Mouse (Mus musculus) kidney, embryonic 16.5 days (tissue): ENCODE measurements around the gene Hps4. TPM values are rescaled to one million over a fixed set of nuclear protein-coding genes. Genes with fewer than 3 reads are reported as not detected.

Source experiments
- ATAC-seq: fragments of 200-750 bp; cut with Nextera tagmentation; 2 replicates; pipeline ENCODE4 v1.8.0; 2017; ENCODE audit warnings: moderate TSS enrichment; ENCODE audit not compliant: low FRiP score, low TSS enrichment
- H3K27ac ChIP-seq: fragments of 300-500 bp; sonication (generic); 2 replicates; pipeline ENCODE4 v1.5.1; 2014; ENCODE audit warnings: low read length
- H3K27me3 ChIP-seq: fragments of 300-500 bp; sonication (generic); 2 replicates; pipeline ENCODE4 v1.6.1; 2014; ENCODE audit warnings: low read length, control low read depth, mixed read lengths; ENCODE audit not compliant: insufficient read depth
- H3K36me3 ChIP-seq: fragments of 300-500 bp; sonication (generic); 2 replicates; pipeline ENCODE4 v1.6.1; 2014; ENCODE audit warnings: low read length, control low read depth, mixed read lengths; ENCODE audit not compliant: insufficient read depth
- H3K4me1 ChIP-seq: fragments of 300-500 bp; sonication (generic); 2 replicates; pipeline ENCODE4 v1.6.1; 2014; ENCODE audit warnings: low read length, control low read depth, mixed read lengths; ENCODE audit not compliant: insufficient read depth
- H3K4me2 ChIP-seq: fragments of 300-500 bp; sonication (generic); replicated peaks from 2 replicates; pipeline ENCODE4 v1.6.1; 2014; ENCODE audit warnings: low read depth, low read length
- H3K4me3 ChIP-seq: fragments of 300-500 bp; sonication (generic); 2 replicates; pipeline ENCODE4 v1.5.1; 2014; ENCODE audit warnings: mild to moderate bottlenecking, low read length
- H3K9ac ChIP-seq: fragments of 300-500 bp; sonication (generic); replicated peaks from 2 replicates; pipeline ENCODE4 v1.6.1; 2014; ENCODE audit warnings: low read length
- H3K9me3 ChIP-seq: fragments of 300-500 bp; sonication (generic); 2 replicates; pipeline ENCODE4 v1.6.1; 2016; ENCODE audit warnings: low read length, control low read depth
- WGBS: fragments of 180-500 bp; shearing (Covaris S2); extraction: QIAGEN DNeasy Blood & Tissue Kit; methylation state at CpG from one replicate; pipeline ENCODE4 v1.1.7; 2014; 5-methylcytosine and 5-hydroxymethylcytosine counted together
- polyA plus RNA-seq: library from polyadenylated mRNA; unstranded; fragments of >200 nt; fragmentation: Nextera tagmentation; extraction: Ambion mirVana; gene quantifications from 2 replicates; pipeline ENCODE4 v1.2.1, GENCODE M21; 2015

The Hps4 gene
- polyA plus RNA-seq, 1 experiment from 2014 or later, result 36.8 TPM

DNA sequence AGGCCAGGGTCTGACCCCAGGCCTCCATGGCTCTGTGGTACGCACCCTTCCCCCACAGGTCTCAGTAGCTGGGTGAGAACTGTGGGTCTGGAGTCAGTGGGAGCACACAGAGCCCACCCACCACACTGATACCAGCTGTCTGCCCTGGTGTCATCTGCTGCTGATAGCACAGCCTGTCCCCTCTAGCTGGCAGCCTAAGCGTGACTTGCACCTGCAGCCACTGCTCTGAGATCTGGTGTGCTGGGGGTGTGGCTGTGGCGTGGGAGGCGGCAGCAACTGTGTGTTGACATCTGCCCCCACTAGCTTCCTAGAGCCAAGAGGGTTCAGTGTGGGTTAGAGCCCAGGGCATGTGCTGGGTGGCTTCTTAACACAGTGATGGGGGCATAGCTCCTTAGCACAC, 33.2 kb downstream of the Hps4 start:
- H3K9me3 ChIP-seq, result no peaks in the 10 kb centered on the region
- H3K36me3 ChIP-seq, result peaks cover 14% of the 10 kb centered on the region; the same call in 1 of the 2 replicates
- no peaks in the 10 kb centered on the region for H3K27me3 ChIP-seq
- no peak for ATAC-seq
- 77% methylated on average over 4 of the region's 4 CpGs for WGBS
- H3K27ac ChIP-seq, result no peak overlapping the region
- no peak overlapping the region for H3K4me2 ChIP-seq
- no peak overlapping the region for H3K4me3 ChIP-seq
- no peaks in the 10 kb centered on the region for H3K4me1 ChIP-seq
- no peak overlapping the region for H3K9ac ChIP-seq

DNA sequence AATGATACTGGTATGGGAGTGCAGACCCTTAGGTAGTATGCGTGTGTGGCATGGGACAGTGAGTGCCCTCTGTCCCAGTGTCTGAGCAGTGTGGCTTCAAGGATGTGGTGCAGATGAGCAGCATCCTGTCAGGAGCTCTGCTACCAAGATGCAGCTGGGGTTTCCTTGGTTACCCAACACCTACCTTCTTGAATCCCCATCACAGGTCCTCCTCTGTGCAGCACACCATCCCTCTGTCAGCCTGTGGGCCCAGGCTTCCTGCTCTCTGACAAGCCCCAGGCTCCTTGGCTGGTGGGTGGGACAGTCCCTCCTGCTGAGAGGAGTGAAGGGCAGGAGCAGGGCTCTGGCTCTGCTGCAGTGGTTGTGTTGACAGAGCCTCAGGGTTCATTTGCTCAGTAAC, 34.5 kb downstream of the Hps4 start:
- H3K4me3 ChIP-seq, result no peak overlapping the region
- H3K9ac ChIP-seq, result no peak overlapping the region
- no peak overlapping the region for H3K27ac ChIP-seq
- H3K27me3 ChIP-seq, result no peaks in the 10 kb centered on the region
- ATAC-seq, result no peak
- no peaks in the 10 kb centered on the region for H3K9me3 ChIP-seq
- H3K4me2 ChIP-seq, result no peak overlapping the region
- no peaks in the 10 kb centered on the region for H3K4me1 ChIP-seq
- WGBS, result 89% methylated on average over 1 of the region's 1 CpGs
- H3K36me3 ChIP-seq, result peaks cover 12% of the 10 kb centered on the region; the same call in 1 of the 2 replicates

DNA sequence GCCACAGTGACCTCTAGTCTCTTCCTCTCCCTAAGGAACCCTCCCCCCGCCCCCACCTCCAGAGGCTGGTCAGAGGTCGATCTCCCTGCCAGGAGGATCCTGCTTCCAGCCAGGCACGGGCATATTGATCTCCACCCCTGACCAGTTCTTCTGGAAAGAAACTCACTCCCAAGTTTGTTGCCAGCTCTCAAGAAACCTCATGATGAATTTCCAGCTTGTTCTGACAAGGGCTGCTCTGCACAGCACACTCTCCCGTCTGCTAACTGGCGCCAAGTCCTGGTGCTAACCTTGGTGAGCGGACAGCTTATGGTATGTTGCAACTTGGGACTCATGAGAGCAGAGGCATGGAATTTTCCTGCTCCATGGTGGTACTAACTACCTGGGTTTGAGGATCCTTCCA, 35.8 kb downstream of the Hps4 start:
- Histone ChIP-seq H3K9me3 (no peaks in the 10 kb centered on the region), H3K27me3 (no peaks in the 10 kb centered on the region)
- ATAC-seq, result no peak

DNA sequence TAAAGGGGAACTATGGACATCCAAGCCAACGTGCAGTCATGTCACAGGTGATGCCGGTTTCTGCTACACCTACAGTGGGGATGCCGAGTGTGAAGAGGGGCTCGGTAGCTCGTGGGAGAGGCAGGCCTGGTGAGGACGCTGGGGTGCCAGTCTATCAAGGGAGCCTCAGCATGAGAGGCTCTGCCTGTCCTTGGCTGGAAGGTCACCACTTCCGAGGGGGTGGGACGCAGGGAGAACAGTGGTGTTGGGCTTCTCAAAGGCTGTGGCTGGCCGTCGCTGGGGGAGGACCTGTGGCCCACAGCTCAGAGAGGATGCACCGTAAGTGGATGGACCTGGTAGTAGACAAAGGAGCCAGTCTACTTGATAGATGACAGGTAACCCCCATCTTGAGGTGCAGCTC, 38.3 kb downstream of the Hps4 start:
- Histone ChIP-seq H3K9ac (no peak overlapping the region), H3K4me2 (no peak overlapping the region), H3K9me3 (no peaks in the 10 kb centered on the region), H3K4me3 (no peak overlapping the region), H3K4me1 (no peaks in the 10 kb centered on the region), H3K36me3 (peaks cover 3% of the 10 kb centered on the region; the same call in 1 of the 2 replicates), H3K27ac (no peak overlapping the region), H3K27me3 (no peaks in the 10 kb centered on the region)
- WGBS, result 81% methylated on average over 11 of the region's 11 CpGs
- ATAC-seq, result no peak

More for the DNA sequence above, 35.8 kb downstream of the Hps4 start:
- Histone ChIP-seq H3K4me3 (no peak overlapping the region), H3K9ac (no peak overlapping the region), H3K4me1 (no peaks in the 10 kb centered on the region), H3K27ac (no peak overlapping the region), H3K4me2 (no peak overlapping the region), H3K36me3 (peaks cover 12% of the 10 kb centered on the region; the same call in 1 of the 2 replicates)
- WGBS, result 72% methylated on average over 6 of the region's 6 CpGs

DNA sequence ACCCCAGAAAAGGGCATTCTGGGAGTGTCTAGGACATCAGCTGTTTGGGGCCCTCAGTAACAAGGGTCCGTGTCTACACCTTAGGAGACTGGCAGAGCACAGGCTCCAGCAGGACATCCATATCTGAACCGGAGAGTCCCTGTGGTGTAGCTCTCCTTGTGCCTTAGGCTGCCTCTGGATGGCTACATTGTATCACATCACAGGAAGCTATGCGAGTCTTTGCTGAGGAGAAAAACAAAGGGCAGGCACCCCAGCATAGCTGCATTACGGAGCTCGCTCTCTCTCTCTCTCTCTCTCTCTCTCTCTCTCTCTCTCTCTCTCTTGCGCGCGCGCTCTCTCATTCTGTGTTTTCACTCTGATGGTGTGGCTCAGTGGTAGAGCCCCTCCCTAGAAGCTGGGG, 39.2 kb downstream of the Hps4 start:
- Histone ChIP-seq H3K27ac (no peak overlapping the region), H3K9ac (no peak overlapping the region), H3K4me1 (no peaks in the 10 kb centered on the region), H3K27me3 (no peaks in the 10 kb centered on the region), H3K4me3 (no peak overlapping the region), H3K9me3 (no peaks in the 10 kb centered on the region), H3K36me3 (peaks cover 3% of the 10 kb centered on the region; the same call in 1 of the 2 replicates), H3K4me2 (no peak overlapping the region)
- no peak for ATAC-seq
- 68% methylated on average over 9 of the region's 9 CpGs for WGBS

DNA sequence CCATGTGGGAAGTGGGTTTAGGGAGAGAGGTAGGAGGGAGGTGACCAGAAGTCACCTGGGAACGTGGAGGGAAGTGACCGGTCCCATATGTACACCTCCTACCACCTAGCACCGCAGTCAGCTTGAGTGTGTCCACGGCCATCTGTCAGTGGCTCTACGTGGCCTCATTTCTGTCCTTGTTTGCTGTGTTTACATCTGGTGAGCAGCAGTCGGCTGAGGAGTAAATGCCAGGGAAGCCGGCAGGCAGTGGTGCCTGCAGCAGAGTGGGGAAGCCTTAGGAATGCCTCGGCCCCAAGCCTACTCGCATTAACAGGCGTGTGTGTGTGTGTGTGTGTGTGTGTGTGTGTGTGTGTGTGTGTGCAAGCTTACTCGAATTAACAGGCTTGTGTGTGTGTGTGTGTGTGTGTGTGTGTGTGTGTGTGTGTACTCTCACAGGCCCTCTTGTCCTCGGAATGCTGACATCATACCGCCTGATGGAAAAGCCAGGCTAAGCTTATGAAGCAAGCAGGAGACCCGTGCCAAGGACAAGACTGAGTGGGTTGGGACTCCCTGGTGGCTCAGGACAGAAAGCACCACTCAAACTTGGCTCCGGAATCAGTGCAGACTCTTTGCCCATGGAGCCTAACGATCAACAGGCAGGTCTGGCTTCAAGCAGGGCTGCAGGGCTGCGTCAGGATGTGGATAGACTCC, 39.9 kb downstream of the Hps4 start:
- no peak overlapping the region for H3K4me3 ChIP-seq
- H3K4me1 ChIP-seq, result no peaks in the 10 kb centered on the region
- H3K9ac ChIP-seq, result no peak overlapping the region
- H3K36me3 ChIP-seq, result peaks cover 3% of the 10 kb centered on the region; the same call in 1 of the 2 replicates
- no peaks in the 10 kb centered on the region for H3K9me3 ChIP-seq
- no peaks in the 10 kb centered on the region for H3K27me3 ChIP-seq
- WGBS, result 66% methylated on average over 17 of the region's 17 CpGs
- ATAC-seq, result no peak; the same call in 1 of the 2 replicates
- no peak overlapping the region for H3K27ac ChIP-seq
- no peak overlapping the region for H3K4me2 ChIP-seq

DNA sequence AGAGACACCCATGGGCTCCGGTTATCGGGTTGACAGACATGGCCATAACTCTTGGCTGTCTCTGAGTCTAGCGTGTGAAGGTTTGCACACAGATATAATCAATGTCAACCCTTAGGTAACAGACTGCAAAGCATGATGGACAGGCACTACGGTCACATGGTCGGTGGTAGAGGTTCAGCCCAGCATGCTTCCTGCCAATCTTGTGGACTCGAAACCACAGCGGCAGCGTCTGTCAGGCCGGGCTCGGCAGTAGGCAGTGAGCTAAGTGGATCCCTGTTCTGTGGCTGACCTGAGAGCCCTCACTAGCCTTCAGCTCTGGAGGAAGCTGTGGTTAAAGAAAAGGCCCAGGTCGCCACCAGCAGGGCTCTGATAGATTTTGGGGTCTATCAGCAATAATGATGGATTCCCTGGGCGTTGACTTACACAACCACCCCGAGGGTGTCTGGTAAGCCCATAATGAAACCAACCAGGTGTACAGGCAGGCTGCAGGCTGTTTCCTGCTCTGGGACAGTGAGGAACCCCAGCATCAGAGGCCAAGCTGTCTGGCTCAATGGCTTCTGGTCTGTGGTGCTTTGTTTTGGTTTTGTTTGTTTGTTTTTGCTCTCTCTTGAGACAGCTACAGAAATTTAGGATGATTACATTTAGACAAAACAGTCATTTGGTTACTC, 42.1 kb downstream of the Hps4 start:
- H3K9me3 ChIP-seq, result no peaks in the 10 kb centered on the region
- no peak overlapping the region for H3K27ac ChIP-seq
- H3K4me1 ChIP-seq, result no peaks in the 10 kb centered on the region
- H3K4me3 ChIP-seq, result no peak overlapping the region
- no peak for ATAC-seq
- WGBS, result 91% methylated on average over 13 of the region's 13 CpGs
- H3K27me3 ChIP-seq, result no peaks in the 10 kb centered on the region
- no peak overlapping the region for H3K9ac ChIP-seq
- no peak overlapping the region for H3K4me2 ChIP-seq
- H3K36me3 ChIP-seq, result no peaks in the 10 kb centered on the region; the same call in 1 of the 2 replicates

DNA sequence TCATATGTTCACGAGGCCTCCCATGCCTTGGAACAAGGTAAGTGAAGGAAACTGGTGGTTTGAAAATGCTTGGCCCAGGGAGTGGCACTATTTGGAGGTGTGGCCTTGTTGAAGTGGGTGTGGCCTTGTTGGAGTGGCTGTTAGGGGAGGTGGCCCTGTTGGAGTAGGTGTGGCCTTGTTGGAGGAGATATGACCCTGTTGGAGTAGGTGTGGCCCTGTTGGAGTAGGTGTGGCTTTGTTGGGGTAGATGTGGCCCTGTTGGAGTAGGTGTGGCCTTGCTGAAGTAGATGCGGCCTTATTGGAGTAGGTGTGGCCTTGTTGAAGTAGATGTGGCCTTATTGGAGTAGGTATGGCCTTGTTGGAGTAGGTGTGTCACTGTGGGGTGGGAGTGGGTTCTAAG, 43.1 kb downstream of the Hps4 start:
- WGBS, result 85% methylated on average over 2 of the region's 2 CpGs

DNA sequence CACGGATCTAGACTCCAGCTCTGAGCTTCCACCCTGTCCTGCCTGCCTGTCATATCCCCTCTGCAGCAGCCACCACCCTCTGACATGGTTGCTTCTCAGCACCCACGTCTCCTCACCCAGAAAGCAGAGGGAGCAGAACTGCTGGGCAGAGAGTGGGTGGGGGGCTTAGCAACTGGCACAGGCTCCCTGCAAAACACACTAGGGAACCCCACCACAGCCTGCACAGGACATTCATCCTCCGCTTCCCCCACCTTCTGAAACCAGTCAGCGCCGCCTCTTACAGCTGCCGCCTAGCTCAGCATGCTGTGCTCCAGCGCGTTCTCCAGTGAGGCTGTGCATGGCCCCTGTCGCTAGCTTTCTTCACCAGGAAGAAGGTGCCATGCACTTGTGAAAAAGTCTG, 46.5 kb downstream of the Hps4 start:
- 67% methylated on average over 9 of the region's 9 CpGs for WGBS
- no peak for ATAC-seq

More for the DNA sequence above, 43.1 kb downstream of the Hps4 start:
- H3K4me3 ChIP-seq, result no peak overlapping the region
- H3K4me1 ChIP-seq, result no peaks in the 10 kb centered on the region
- H3K36me3 ChIP-seq, result no peaks in the 10 kb centered on the region
- no peak overlapping the region for H3K4me2 ChIP-seq
- no peaks in the 10 kb centered on the region for H3K9me3 ChIP-seq
- no peak overlapping the region for H3K9ac ChIP-seq
- ATAC-seq, result no peak
- H3K27ac ChIP-seq, result no peak overlapping the region
- H3K27me3 ChIP-seq, result no peaks in the 10 kb centered on the region

DNA sequence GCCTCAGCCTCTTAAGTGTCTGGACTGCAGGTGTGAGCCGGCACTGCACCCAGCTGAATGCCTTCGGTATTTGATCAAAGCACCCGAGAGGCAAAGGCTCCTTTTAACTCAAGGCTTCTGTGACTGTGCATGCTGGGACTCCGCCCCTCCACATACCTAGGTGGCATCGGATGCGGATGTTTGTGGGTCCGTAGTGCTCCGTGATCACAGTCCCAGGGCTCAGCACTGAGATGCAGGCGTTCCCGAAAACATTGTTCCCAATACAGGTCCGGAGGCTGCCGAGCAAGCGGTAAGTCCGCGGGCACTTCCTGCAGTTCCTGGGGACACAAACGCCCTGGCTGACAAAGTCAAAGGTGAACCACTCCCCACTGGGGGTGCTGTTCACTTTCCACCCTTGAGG, 48.1 kb downstream of the Hps4 start:
- H3K4me1 ChIP-seq, result peaks cover 8% of the 10 kb centered on the region
- no peaks in the 10 kb centered on the region for H3K9me3 ChIP-seq
- H3K4me3 ChIP-seq, result no peak overlapping the region
- no peaks in the 10 kb centered on the region for H3K36me3 ChIP-seq
- H3K9ac ChIP-seq, result no peak overlapping the region
- WGBS, result 61% methylated on average over 16 of the region's 16 CpGs
- H3K27ac ChIP-seq, result no peak overlapping the region
- no peak overlapping the region for H3K4me2 ChIP-seq
- peaks cover 15% of the 10 kb centered on the region for H3K27me3 ChIP-seq
- no peak for ATAC-seq

More for the DNA sequence above, 46.5 kb downstream of the Hps4 start:
- no peak overlapping the region for H3K9ac ChIP-seq
- no peaks in the 10 kb centered on the region for H3K36me3 ChIP-seq
- H3K27me3 ChIP-seq, result peaks cover 8% of the 10 kb centered on the region
- no peak overlapping the region for H3K4me2 ChIP-seq
- H3K4me1 ChIP-seq, result peaks cover 5% of the 10 kb centered on the region
- H3K9me3 ChIP-seq, result no peaks in the 10 kb centered on the region
- no peak overlapping the region for H3K4me3 ChIP-seq
- no peak overlapping the region for H3K27ac ChIP-seq
